Mouse (Mus musculus) Patski (cell line): ENCODE data around the gene Gm3149. TPM values are rescaled to one million over a fixed set of nuclear protein-coding genes. Genes with fewer than 3 reads are reported as not detected.
"Not testable (repeated sequence)": the region's sequence is repeated elsewhere in the genome, so short reads cannot be mapped to it uniquely, and the experiment has no call there.

Experiments
- ATAC-seq: fragments of 100-300 bp; one replicate; pipeline ENCODE4 v1.8.0; 2021
- CTCF ChIA-PET: fragments of 350-600 bp; sonication (Branson Sonifier 250); formaldehyde crosslinking; loops from one replicate; lab custom pipeline; 2022; ENCODE audit warnings: inconsistent platforms; lab: Charles Lee
- POLR2A ChIA-PET: fragments of 350-600 bp; sonication (Branson Sonifier 250); formaldehyde crosslinking; loops from one replicate; lab custom pipeline; 2022; ENCODE audit warnings: antibody characterized with exemption, inconsistent platforms; lab: Charles Lee
- DNase-seq: peaks from one replicate; pipeline ENCODE4 v3.0.0-alpha.2; 2011; ENCODE audit warnings: low read depth, low spot score
- H3K27me3 ChIP-seq: fragments of 371-371 bp; one replicate; pipeline ENCODE4 v1.5.1; 2021
- in situ Hi-C: fragments of 300-500 bp; cut with MboI; formaldehyde crosslinking; loops from 3 replicates; pipeline ENCODE4 v1.11.1; 2018; ENCODE audit warnings: low pct_unique_long_range_greater_than_20kb, mixed read lengths
- polyA plus RNA-seq: library from polyadenylated mRNA; unstranded; gene quantifications from one replicate; pipeline ENCODE4 v1.2.3, GENCODE M21; 2021

Gm3149 gene
- polyA plus RNA-seq: not detected

GRCm38 (mm10) chr14:4316983-4317382 is at the start of gene Gm3149:
Gm3149 (plus strand) TSS chr14:4317283.
- CTCF ChIA-PET, POLR2A ChIA-PET, DNase-seq, H3K27me3 ChIP-seq, in situ Hi-C loops, ATAC-seq: not testable (repeated sequence)

GRCm38 (mm10) chr14:4269238-4269950 is 47.7 kb upstream of the Gm3149 start:
- not testable (repeated sequence) for ATAC-seq

GRCm38 (mm10) chr14:4279828-4280227 is 37.3 kb upstream of the Gm3149 start:
- POLR2A ChIA-PET, DNase-seq, ATAC-seq, H3K27me3 ChIP-seq, CTCF ChIA-PET, in situ Hi-C loops: not testable (repeated sequence)

More at GRCm38 (mm10) chr14:4269238-4269950, 47.7 kb upstream of the Gm3149 start:
- POLR2A ChIA-PET, DNase-seq, CTCF ChIA-PET, in situ Hi-C loops, H3K27me3 ChIP-seq: not testable (repeated sequence)

GRCm38 (mm10) chr14:4334476-4335080 is 17.5 kb downstream of the Gm3149 start, which contains the start of gene 2610042L04Rik:
2610042L04Rik (plus strand) TSS chr14:4334763.
- DNase-seq, H3K27me3 ChIP-seq, CTCF ChIA-PET, in situ Hi-C loops, POLR2A ChIA-PET, ATAC-seq: not testable (repeated sequence)

- CTCF ChIA-PET, H3K27me3 ChIP-seq, ATAC-seq, in situ Hi-C loops, POLR2A ChIA-PET, DNase-seq: not testable (repeated sequence)
Observed at GRCm38 (mm10) chr14:4335506-4335905, 18.4 kb downstream of the Gm3149 start.

GRCm38 (mm10) chr14:4368991-4369390 is 51.9 kb downstream of the Gm3149 start:
- DNase-seq, ATAC-seq, H3K27me3 ChIP-seq, POLR2A ChIA-PET, in situ Hi-C loops, CTCF ChIA-PET: not testable (repeated sequence)

GRCm38 (mm10) chr14:4369691-4370090 is 52.6 kb downstream of the Gm3149 start:
- POLR2A ChIA-PET, DNase-seq, CTCF ChIA-PET: not testable (repeated sequence)

More at GRCm38 (mm10) chr14:4369691-4370090, 52.6 kb downstream of the Gm3149 start:
- H3K27me3 ChIP-seq, ATAC-seq, in situ Hi-C loops: not testable (repeated sequence)

Other genes starting within 250 kb of the Gm3149 start
- gene Gm3115, start 233.2 kb upstream of the Gm3149 start, polyA plus RNA-seq: not detected
- not detected for gene Gm8108, start 206.8 kb upstream of the Gm3149 start, polyA plus RNA-seq
- not detected for gene Gm3127, start 152.3 kb upstream of the Gm3149 start, polyA plus RNA-seq
- 0.05 TPM for gene Gm2974, start 134.7 kb upstream of the Gm3149 start, polyA plus RNA-seq
- not detected for gene Gm3138, start 67.7 kb upstream of the Gm3149 start, polyA plus RNA-seq
- not detected for gene 2610042L04Rik, start 17.5 kb downstream of the Gm3149 start, polyA plus RNA-seq
- not detected for gene Gm3159, start 80.2 kb downstream of the Gm3149 start, polyA plus RNA-seq
- not detected for gene Gm3164, start 98.2 kb downstream of the Gm3149 start, polyA plus RNA-seq
- gene Gm3173, start 113.7 kb downstream of the Gm3149 start, polyA plus RNA-seq: not detected
- gene Gm3182, start 164.5 kb downstream of the Gm3149 start, polyA plus RNA-seq: not detected
- not detected for gene Gm3047, start 238.1 kb downstream of the Gm3149 start, polyA plus RNA-seq